Mouse (Mus musculus) stomach, postnatal 0 days (tissue): ENCODE results near the gene Hoxa9.

Source experiments
- CTCF ChIP-seq: IDR thresholded peaks from 2 replicates; pipeline ENCODE4 v1.5.1; 2016; ENCODE audit warnings: antibody characterized with exemption, low read depth, mild to moderate bottlenecking, moderate library complexity
- EP300 ChIP-seq: optimal IDR thresholded peaks from 2 replicates; pipeline ENCODE3; 2016; ENCODE audit warnings: antibody characterized with exemption

- TF ChIP-seq CTCF, result no peak
- TF ChIP-seq EP300, result no peak
These were observed 10.0 kb downstream of the Hoxa9 start for GRCm38 (mm10) chr6:52220865-52221310.
